Mouse (Mus musculus): Measurements from ENCODE around the gene Fopnl. TPM values are rescaled to one million over a fixed set of nuclear protein-coding genes. Genes with fewer than 3 reads are reported as not detected.

Fopnl gene
- polyA plus RNA-seq, 1 experiment, result 86.7 TPM

DNA sequence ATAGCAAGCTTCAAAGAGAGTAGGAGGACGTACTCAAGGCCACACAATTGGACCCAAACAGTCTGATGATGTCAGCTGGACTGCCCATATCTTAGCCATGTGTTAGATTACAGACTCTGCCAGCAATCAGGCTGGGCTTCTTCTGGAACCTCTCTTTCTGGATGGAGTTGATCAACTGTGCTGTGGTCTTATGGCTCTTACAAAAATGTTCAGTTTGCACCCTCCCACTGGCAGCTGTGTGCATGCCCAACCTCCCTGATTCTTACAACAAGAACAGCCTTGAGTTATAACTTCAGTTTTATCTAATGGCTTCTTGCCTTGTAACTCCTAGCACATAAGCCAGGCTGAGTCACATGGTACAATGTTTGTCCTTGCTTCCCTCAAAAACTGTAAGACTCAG is 11.0 kb upstream of the Fopnl start:
- Histone ChIP-seq H3K27ac (replicated peaks; ENCODE audit: low read depth, low read length) (no peak overlapping the region), H3K4me1 (ENCODE audit: control insufficient read depth, insufficient read depth, insufficient read length, low read length) (no peaks in the 10 kb centered on the region), H3K4me3 (ENCODE audit: insufficient read depth, low read depth, low read length) (no peak overlapping the region)

GRCm38 (mm10) chr16:14320494-14320893 is 3.3 kb upstream of the Fopnl start:
- Histone ChIP-seq H3K4me3 (ENCODE audit: insufficient read depth, low read depth, low read length) (no peak overlapping the region), H3K27ac (replicated peaks; ENCODE audit: low read depth, low read length) (no peak overlapping the region), H3K4me1 (ENCODE audit: control insufficient read depth, insufficient read depth, insufficient read length, low read length) (0 out of 2 replicates have a peak, but pooled peaks cover 3% of the 10 kb centered on the region)

- H3K4me3 ChIP-seq (ENCODE audit: insufficient read depth, low read depth, low read length), result no peak overlapping the region
- no peak overlapping the region for H3K27ac ChIP-seq (replicated peaks; ENCODE audit: low read depth, low read length)
- 0 out of 2 replicates have a peak, but pooled peaks cover 3% of the 10 kb centered on the region for H3K4me1 ChIP-seq (ENCODE audit: control insufficient read depth, insufficient read depth, insufficient read length, low read length)
These were observed 2.5 kb upstream of the Fopnl start for GRCm38 (mm10) chr16:14319681-14320080.

- no peak overlapping the region for H3K4me3 ChIP-seq (ENCODE audit: insufficient read depth, low read depth, low read length)
These were observed 4.3 kb downstream of the Fopnl start for GRCm38 (mm10) chr16:14312914-14313313.

GRCm38 (mm10) chr16:14311371-14311770 is 5.8 kb downstream of the Fopnl start:
- H3K4me3 ChIP-seq (ENCODE audit: insufficient read depth, low read depth, low read length), result no peak overlapping the region
- peaks cover 7% of the 10 kb centered on the region for H3K4me1 ChIP-seq (ENCODE audit: control insufficient read depth, insufficient read depth, insufficient read length, low read length)
- H3K27ac ChIP-seq (replicated peaks; ENCODE audit: low read depth, low read length), result no peak overlapping the region

More at GRCm38 (mm10) chr16:14312914-14313313, 4.3 kb downstream of the Fopnl start:
- Histone ChIP-seq H3K27ac (replicated peaks; ENCODE audit: low read depth, low read length) (no peak overlapping the region), H3K4me1 (ENCODE audit: control insufficient read depth, insufficient read depth, insufficient read length, low read length) (peaks cover 7% of the 10 kb centered on the region)

- Histone ChIP-seq H3K4me3 (ENCODE audit: insufficient read depth, low read depth, low read length) (no peak overlapping the region), H3K27ac (replicated peaks; ENCODE audit: low read depth, low read length) (no peak overlapping the region), H3K4me1 (ENCODE audit: control insufficient read depth, insufficient read depth, insufficient read length, low read length) (peaks cover 4% of the 10 kb centered on the region)
These were observed 7.4 kb downstream of the Fopnl start for GRCm38 (mm10) chr16:14309833-14310232.

DNA sequence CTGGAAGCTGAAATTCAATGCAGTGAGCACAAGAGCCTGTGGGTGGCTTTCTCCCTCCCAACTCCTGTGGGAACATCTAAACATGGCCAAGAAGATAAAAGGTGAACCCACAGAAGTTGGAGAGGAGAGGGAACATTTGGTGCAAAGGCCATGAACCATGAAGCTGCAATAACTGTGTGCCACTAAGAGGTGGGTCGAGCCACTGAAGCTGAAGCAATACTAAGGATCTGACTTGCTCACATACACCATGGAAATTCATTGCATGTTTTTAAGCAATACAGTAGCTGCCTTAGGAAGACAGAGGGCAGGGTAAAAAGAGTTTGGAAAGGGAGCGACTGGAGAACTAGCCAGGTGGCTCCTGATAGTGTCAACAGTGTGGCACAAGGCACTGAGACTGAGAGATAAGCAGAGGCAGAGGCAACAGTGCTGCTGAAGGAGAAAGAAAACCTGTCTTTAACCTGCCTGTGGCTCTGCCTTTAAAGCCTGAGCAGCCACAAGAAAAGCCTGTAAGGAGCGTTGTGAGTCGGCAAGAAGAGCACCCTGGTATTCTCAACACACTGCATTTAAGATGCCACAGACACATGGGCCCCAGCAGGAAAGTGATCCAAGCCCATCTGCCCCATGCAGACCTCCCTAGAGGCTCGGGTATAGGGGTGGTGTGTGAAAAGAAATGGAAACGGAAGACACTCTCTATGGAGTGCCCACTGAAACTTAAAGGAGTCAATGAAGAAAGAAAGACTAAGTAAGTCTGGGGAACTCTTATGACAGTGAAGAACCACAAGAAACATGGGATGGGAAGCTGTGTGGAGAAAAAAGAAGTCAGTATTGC is 8.7 kb downstream of the Fopnl start:
- Histone ChIP-seq H3K4me3 (ENCODE audit: insufficient read depth, low read depth, low read length) (no peak overlapping the region), H3K27ac (replicated peaks; ENCODE audit: low read depth, low read length) (peak overlapping the region; percentile 37), H3K4me1 (ENCODE audit: control insufficient read depth, insufficient read depth, insufficient read length, low read length) (peaks cover 4% of the 10 kb centered on the region)

DNA sequence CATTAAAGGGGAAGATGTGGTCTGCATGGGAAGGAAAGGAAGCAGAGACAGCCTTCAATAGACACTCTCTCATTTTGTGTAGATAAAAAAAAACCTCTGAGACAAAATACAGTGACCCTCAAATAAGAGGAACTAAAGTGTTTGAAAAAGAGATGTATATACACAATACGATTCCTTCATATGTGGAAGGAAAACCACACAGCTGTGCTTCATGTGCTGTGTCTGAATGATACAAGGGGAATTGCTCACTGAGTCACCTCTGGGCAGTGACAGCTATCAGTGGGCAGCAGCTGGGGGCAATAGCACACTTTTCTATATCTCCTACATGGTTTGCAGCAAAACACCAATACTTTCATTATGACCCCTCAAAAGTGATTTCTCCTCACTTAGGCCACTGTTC is 9.8 kb downstream of the Fopnl start:
- H3K4me3 ChIP-seq (ENCODE audit: insufficient read depth, low read depth, low read length), result no peak overlapping the region
- H3K27ac ChIP-seq (replicated peaks; ENCODE audit: low read depth, low read length), result no peak overlapping the region
- H3K4me1 ChIP-seq (ENCODE audit: control insufficient read depth, insufficient read depth, insufficient read length, low read length), result peaks cover 4% of the 10 kb centered on the region

- H3K4me1 ChIP-seq (ENCODE audit: control insufficient read depth, insufficient read depth, insufficient read length, low read length), result peaks cover 4% of the 10 kb centered on the region
- H3K4me3 ChIP-seq (ENCODE audit: insufficient read depth, low read depth, low read length), result no peak overlapping the region
- H3K27ac ChIP-seq (replicated peaks; ENCODE audit: low read depth, low read length), result no peak overlapping the region
These were observed 10.8 kb downstream of the Fopnl start for GRCm38 (mm10) chr16:14306451-14306850.

- Histone ChIP-seq H3K4me1 (ENCODE audit: control insufficient read depth, insufficient read depth, insufficient read length, low read length) (peaks cover 4% of the 10 kb centered on the region), H3K4me3 (ENCODE audit: insufficient read depth, low read depth, low read length) (no peak overlapping the region), H3K27ac (replicated peaks; ENCODE audit: low read depth, low read length) (no peak overlapping the region)
These were observed 12.4 kb downstream of the Fopnl start for GRCm38 (mm10) chr16:14304791-14305190.

GRCm38 (mm10) chr16:14303676-14304075 is 13.5 kb downstream of the Fopnl start:
- H3K27ac ChIP-seq (replicated peaks; ENCODE audit: low read depth, low read length), result no peak overlapping the region
- H3K4me1 ChIP-seq (ENCODE audit: control insufficient read depth, insufficient read depth, insufficient read length, low read length), result peaks cover 3% of the 10 kb centered on the region
- H3K4me3 ChIP-seq (ENCODE audit: insufficient read depth, low read depth, low read length), result no peak overlapping the region

- Histone ChIP-seq H3K27ac (replicated peaks; ENCODE audit: low read depth, low read length) (no peak overlapping the region), H3K4me3 (ENCODE audit: insufficient read depth, low read depth, low read length) (no peak overlapping the region), H3K4me1 (ENCODE audit: control insufficient read depth, insufficient read depth, insufficient read length, low read length) (no peaks in the 10 kb centered on the region)
These were observed 14.1 kb downstream of the Fopnl start for GRCm38 (mm10) chr16:14303148-14303547.

GRCm38 (mm10) chr16:14298461-14298860 is 18.7 kb downstream of the Fopnl start:
- Histone ChIP-seq H3K4me3 (ENCODE audit: insufficient read depth, low read depth, low read length) (no peak overlapping the region), H3K27ac (replicated peaks; ENCODE audit: low read depth, low read length) (no peak overlapping the region), H3K4me1 (ENCODE audit: control insufficient read depth, insufficient read depth, insufficient read length, low read length) (peaks cover 6% of the 10 kb centered on the region; the same call in 1 of the 2 replicates)

DNA sequence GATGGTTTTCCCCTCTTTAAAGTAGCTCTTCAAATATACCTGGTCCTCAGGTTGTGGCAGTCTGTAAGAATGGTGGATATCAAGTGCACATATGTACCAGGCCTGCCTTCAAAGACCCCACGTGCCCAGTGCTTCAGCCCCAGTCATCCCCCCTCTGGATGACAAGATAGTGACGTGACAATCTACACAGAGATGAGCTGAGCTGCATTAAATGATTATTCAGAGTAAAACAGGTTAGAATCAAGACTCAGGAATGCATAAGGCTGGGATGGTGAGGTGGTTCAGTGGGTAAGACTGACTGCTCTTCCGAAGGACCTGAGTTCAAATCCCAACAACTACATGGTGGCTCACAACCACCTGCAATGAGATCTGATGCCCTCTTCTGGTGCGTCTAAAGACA is 19.5 kb downstream of the Fopnl start:
- no peak overlapping the region for H3K4me3 ChIP-seq (ENCODE audit: insufficient read depth, low read depth, low read length)
- peaks cover 6% of the 10 kb centered on the region; the same call in 1 of the 2 replicates for H3K4me1 ChIP-seq (ENCODE audit: control insufficient read depth, insufficient read depth, insufficient read length, low read length)
- H3K27ac ChIP-seq (replicated peaks; ENCODE audit: low read depth, low read length), result no peak overlapping the region

- Histone ChIP-seq H3K4me1 (ENCODE audit: control insufficient read depth, insufficient read depth, insufficient read length, low read length) (peaks cover 11% of the 10 kb centered on the region), H3K4me3 (ENCODE audit: insufficient read depth, low read depth, low read length) (no peak overlapping the region), H3K27ac (replicated peaks; ENCODE audit: low read depth, low read length) (no peak overlapping the region)
These were observed 20.1 kb downstream of the Fopnl start for GRCm38 (mm10) chr16:14297137-14297536.

GRCm38 (mm10) chr16:14296544-14297124 is 20.6 kb downstream of the Fopnl start:
- Histone ChIP-seq H3K4me1 (ENCODE audit: control insufficient read depth, insufficient read depth, insufficient read length, low read length) (peaks cover 14% of the 10 kb centered on the region), H3K27ac (replicated peaks; ENCODE audit: low read depth, low read length) (no peak overlapping the region), H3K4me3 (ENCODE audit: insufficient read depth, low read depth, low read length) (no peak overlapping the region)

Measured in brown adipose tissue, adult 24 weeks (tissue).